Mouse (Mus musculus) activated CD4-positive, CD25-positive, alpha-beta regulatory T cell, adult 9 weeks (primary cell): ENCODE data around the gene Klhdc4. TPM values are rescaled to one million over a fixed set of nuclear protein-coding genes. Genes with fewer than 3 reads are reported as not detected.

Experiments
- polyA plus RNA-seq: library from polyadenylated mRNA; unstranded; fragments of 100-300 nt; shearing (Covaris generic); gene quantifications from one replicate; pipeline ENCODE4 v1.2.1, GENCODE M21; 2017

Klhdc4 gene
- polyA plus RNA-seq, result 44.0 TPM

GRCm38 (mm10) chr8:121829048-121829776, at the start of gene Klhdc4:
Klhdc4 (minus strand) TSS chr8:121829569.

Other genes with a start within 250 kb of the Klhdc4 start
- gene Map1lc3b, start 239.2 kb downstream of the Klhdc4 start, polyA plus RNA-seq, result 377 TPM
- gene Zcchc14, start 176.7 kb downstream of the Klhdc4 start, polyA plus RNA-seq, result 0.10 TPM
- 0.16 TPM for gene Jph3, start 99.9 kb downstream of the Klhdc4 start, polyA plus RNA-seq
- gene Slc7a5, start 78.1 kb upstream of the Klhdc4 start, polyA plus RNA-seq, result 3.0 TPM
- not detected for gene Car5a, start 115.3 kb upstream of the Klhdc4 start, polyA plus RNA-seq
- 51.6 TPM for gene Banp, start 120.2 kb upstream of the Klhdc4 start, polyA plus RNA-seq